Mouse (Mus musculus): Measurements from ENCODE around the gene Ccdc6. TPM values are rescaled to one million over a fixed set of nuclear protein-coding genes. Genes with fewer than 3 reads are reported as not detected.

Ccdc6 gene
- total RNA-seq, 1 experiment: 21.3 TPM

GRCm38 (mm10) chr10:70060021-70060688 lies 36.8 kb upstream of the Ccdc6 start:
- H3K36me3 ChIP-seq (ENCODE audit: control insufficient read depth, insufficient read depth, low read length, poor library complexity, severe bottlenecking): no peaks in the 10 kb centered on the region
- no peak for TF ChIP-seq ZC3H11A (IDR thresholded peaks at IDR 0.05; ENCODE audit: borderline replicate concordance, low read depth, low read length)
- no peak for TF ChIP-seq HCFC1 (IDR thresholded peaks at IDR 0.05; ENCODE audit: borderline replicate concordance, insufficient read depth, low read length)
- TF ChIP-seq CHD2 (IDR thresholded peaks at IDR 0.05; ENCODE audit: low read depth, low read length): no peak
- no peak for TF ChIP-seq MAFK (IDR thresholded peaks at IDR 0.05; ENCODE audit: insufficient read depth, low read depth, low read length)
- TF ChIP-seq ZNF384 (IDR thresholded peaks at IDR 0.05; ENCODE audit: low read depth, low read length): no peak
- no peak overlapping the region for H3K9ac ChIP-seq (ENCODE audit: insufficient read depth, low read depth, low read length, poor library complexity, severe bottlenecking)
- peaks cover 0 to 2% of the 10 kb centered on the region in 2 experiments; a peak in 1 of 4 replicates for H3K4me1 ChIP-seq (ENCODE audit: control insufficient read depth in 2 of 2, insufficient read depth in 2 of 2, low read length in 2 of 2, poor library complexity in 1 of 2)
- H3K27ac ChIP-seq (ENCODE audit: insufficient read depth, low read depth, low read length, poor library complexity, severe bottlenecking): no peak overlapping the region
- H3K4me3 ChIP-seq (ENCODE audit: insufficient read depth in 1 of 2, low read depth in 1 of 2, low read length in 2 of 2, poor library complexity in 1 of 2, severe bottlenecking in 1 of 2): peak overlapping the region; percentile 9 to 22; a peak in 3 of 4 replicates
- no peak for DNase-seq (ENCODE audit: low read depth, low spot score)
- no peaks in the 10 kb centered on the region for H3K9me3 ChIP-seq (ENCODE audit: control insufficient read depth, insufficient read depth, low read depth, low read length)
- in situ Hi-C loops (cut with MboI; ENCODE audit: low sequenced_read_pairs in 2 of 2, unreplicated experiment in 2 of 2): no loop called here

GRCm38 (mm10) chr10:70060689-70061081 lies 36.2 kb upstream of the Ccdc6 start:
- no peak for TF ChIP-seq MAFK (IDR thresholded peaks at IDR 0.05; ENCODE audit: insufficient read depth, low read depth, low read length)
- no peak for TF ChIP-seq ZNF384 (IDR thresholded peaks at IDR 0.05; ENCODE audit: low read depth, low read length)
- no peak for TF ChIP-seq CHD2 (IDR thresholded peaks at IDR 0.05; ENCODE audit: low read depth, low read length)
- no peak for TF ChIP-seq HCFC1 (IDR thresholded peaks at IDR 0.05; ENCODE audit: borderline replicate concordance, insufficient read depth, low read length)
- no peak for TF ChIP-seq ZC3H11A (IDR thresholded peaks at IDR 0.05; ENCODE audit: borderline replicate concordance, low read depth, low read length)
- in situ Hi-C loops (cut with MboI; ENCODE audit: low sequenced_read_pairs in 2 of 2, unreplicated experiment in 2 of 2): no loop called here
- Histone ChIP-seq H3K27ac (ENCODE audit: insufficient read depth, low read depth, low read length, poor library complexity, severe bottlenecking) (no peak overlapping the region; the same call in 1 of the 2 replicates), H3K4me3 (ENCODE audit: insufficient read depth in 1 of 2, low read depth in 1 of 2, low read length in 2 of 2, poor library complexity in 1 of 2, severe bottlenecking in 1 of 2) (peak overlapping the region in 1 of 2 experiments; percentile 16; a peak in 1 of 4 replicates), H3K4me1 (ENCODE audit: control insufficient read depth in 2 of 2, insufficient read depth in 2 of 2, low read length in 2 of 2, poor library complexity in 1 of 2) (peaks cover 0 to 2% of the 10 kb centered on the region in 2 experiments; a peak in 1 of 4 replicates), H3K9ac (ENCODE audit: insufficient read depth, low read depth, low read length, poor library complexity, severe bottlenecking) (no peak overlapping the region), H3K9me3 (ENCODE audit: control insufficient read depth, insufficient read depth, low read depth, low read length) (no peaks in the 10 kb centered on the region), H3K36me3 (ENCODE audit: control insufficient read depth, insufficient read depth, low read length, poor library complexity, severe bottlenecking) (no peaks in the 10 kb centered on the region)
- no peak for DNase-seq (ENCODE audit: low read depth, low spot score)

DNA sequence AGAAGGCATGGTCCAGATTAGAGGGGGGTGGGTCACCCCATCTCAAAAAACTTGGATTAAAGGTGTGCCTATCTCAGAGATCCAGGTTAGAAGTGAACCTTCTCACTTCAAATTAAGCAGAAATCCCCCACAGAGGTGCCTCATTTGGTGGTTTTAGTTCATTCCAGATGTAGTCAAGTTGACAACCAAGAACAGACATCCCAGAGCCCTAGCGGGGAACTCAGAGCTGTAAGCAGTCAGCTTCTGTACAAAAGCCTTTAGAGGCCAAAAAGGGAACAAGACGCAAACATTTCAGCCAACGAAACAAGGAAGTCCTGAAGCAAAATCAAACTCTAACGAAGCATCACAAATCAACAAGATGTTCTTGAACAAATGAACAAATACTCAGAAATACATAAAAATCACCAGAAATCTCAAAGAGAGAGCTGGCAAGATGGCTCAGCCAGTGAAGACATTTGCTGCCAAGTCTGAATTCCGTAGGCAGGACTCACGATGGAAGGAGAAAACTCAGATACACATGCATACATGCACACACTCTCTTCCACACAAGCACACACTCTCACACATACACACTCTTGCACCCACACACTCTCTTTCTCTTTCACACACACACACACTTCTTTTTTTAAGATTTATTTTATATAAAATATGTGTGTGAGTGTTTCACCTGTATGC lies 32.9 kb upstream of the Ccdc6 start:
- H3K9me3 ChIP-seq (ENCODE audit: control insufficient read depth, insufficient read depth, low read depth, low read length): no peaks in the 10 kb centered on the region
- DNase-seq (ENCODE audit: low read depth, low spot score): no peak
- no peak for TF ChIP-seq CHD2 (IDR thresholded peaks at IDR 0.05; ENCODE audit: low read depth, low read length)
- peaks cover 0 to 2% of the 10 kb centered on the region in 2 experiments; a peak in 1 of 4 replicates for H3K4me1 ChIP-seq (ENCODE audit: control insufficient read depth in 2 of 2, insufficient read depth in 2 of 2, low read length in 2 of 2, poor library complexity in 1 of 2)
- no peak overlapping the region for H3K27ac ChIP-seq (ENCODE audit: insufficient read depth, low read depth, low read length, poor library complexity, severe bottlenecking)
- in situ Hi-C loops (cut with MboI; ENCODE audit: low sequenced_read_pairs in 2 of 2, unreplicated experiment in 2 of 2): no loop called here
- H3K9ac ChIP-seq (ENCODE audit: insufficient read depth, low read depth, low read length, poor library complexity, severe bottlenecking): no peak overlapping the region
- no peak overlapping the region for H3K4me3 ChIP-seq (ENCODE audit: insufficient read depth in 1 of 2, low read depth in 1 of 2, low read length in 2 of 2, poor library complexity in 1 of 2, severe bottlenecking in 1 of 2)
- no peaks in the 10 kb centered on the region for H3K36me3 ChIP-seq (ENCODE audit: control insufficient read depth, insufficient read depth, low read length, poor library complexity, severe bottlenecking)

DNA sequence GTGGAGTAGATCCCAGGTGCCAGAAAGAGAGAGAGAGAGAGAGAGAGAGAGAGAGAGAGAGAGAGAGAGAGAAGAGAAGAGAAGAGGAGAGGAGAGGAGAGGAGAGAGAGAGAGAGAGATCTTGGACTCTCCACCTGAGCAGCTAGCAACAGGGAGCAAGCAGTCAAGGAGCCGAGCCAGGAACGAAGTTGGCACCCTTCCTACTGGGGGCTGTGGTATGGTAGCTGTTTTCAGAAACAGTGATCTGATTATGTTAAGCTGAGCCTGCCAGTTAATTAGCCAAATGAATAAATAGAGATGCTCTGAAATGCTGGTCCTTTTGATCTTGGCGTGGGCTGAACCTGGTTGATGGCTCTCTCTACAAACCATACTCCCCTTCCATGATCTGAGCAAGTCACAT lies 31.7 kb upstream of the Ccdc6 start:
- no peak for TF ChIP-seq CHD2 (IDR thresholded peaks at IDR 0.05; ENCODE audit: low read depth, low read length)
- no peak for TF ChIP-seq ZNF384 (IDR thresholded peaks at IDR 0.05; ENCODE audit: low read depth, low read length)
- no peak for TF ChIP-seq MAFK (IDR thresholded peaks at IDR 0.05; ENCODE audit: insufficient read depth, low read depth, low read length)
- no peak for TF ChIP-seq ZC3H11A (IDR thresholded peaks at IDR 0.05; ENCODE audit: borderline replicate concordance, low read depth, low read length)
- TF ChIP-seq HCFC1 (IDR thresholded peaks at IDR 0.05; ENCODE audit: borderline replicate concordance, insufficient read depth, low read length): no peak
- in situ Hi-C loops (cut with MboI; ENCODE audit: low sequenced_read_pairs in 2 of 2, unreplicated experiment in 2 of 2): no loop called here
- Histone ChIP-seq H3K27ac (ENCODE audit: insufficient read depth, low read depth, low read length, poor library complexity, severe bottlenecking) (no peak overlapping the region), H3K9ac (ENCODE audit: insufficient read depth, low read depth, low read length, poor library complexity, severe bottlenecking) (no peak overlapping the region), H3K4me3 (ENCODE audit: insufficient read depth in 1 of 2, low read depth in 1 of 2, low read length in 2 of 2, poor library complexity in 1 of 2, severe bottlenecking in 1 of 2) (no peak overlapping the region), H3K36me3 (ENCODE audit: control insufficient read depth, insufficient read depth, low read length, poor library complexity, severe bottlenecking) (no peaks in the 10 kb centered on the region), H3K4me1 (ENCODE audit: control insufficient read depth in 2 of 2, insufficient read depth in 2 of 2, low read length in 2 of 2, poor library complexity in 1 of 2) (peaks cover 0 to 6% of the 10 kb centered on the region in 2 experiments; a peak in 1 of 4 replicates), H3K9me3 (ENCODE audit: control insufficient read depth, insufficient read depth, low read depth, low read length) (no peaks in the 10 kb centered on the region)
- DNase-seq (ENCODE audit: low read depth, low spot score): no peak
